Mouse (Mus musculus): Measurements from ENCODE around the gene Ccdc103. TPM values are rescaled to one million over a fixed set of nuclear protein-coding genes. Genes with fewer than 3 reads are reported as not detected.

The Ccdc103 gene
- total RNA-seq, 2 experiments from 2014 or later = not detected

GRCm38 (mm10) chr11:102888135-102888534, 7.1 kb downstream of the Ccdc103 start:
- DNase-seq = no peak
- intact Hi-C loops (cut with DNase I) = loop anchor here (10.0 kb wide), 1 partner anchor 517 kb away; no protein-coding TSS in a partner anchor

GRCm38 (mm10) chr11:102890096-102890495, 9.1 kb downstream of the Ccdc103 start:
- intact Hi-C loops (cut with DNase I) = no loop called here
- no peak for DNase-seq

GRCm38 (mm10) chr11:102893015-102893651, 12.1 kb downstream of the Ccdc103 start:
- intact Hi-C loops (cut with DNase I) = no loop called here
- peak; percentile 48 to 54 for DNase-seq

GRCm38 (mm10) chr11:102894716-102895115, 13.7 kb downstream of the Ccdc103 start:
- no peak for DNase-seq
- intact Hi-C loops (cut with DNase I) = no loop called here

GRCm38 (mm10) chr11:102895779-102896178, 14.8 kb downstream of the Ccdc103 start:
- intact Hi-C loops (cut with DNase I) = no loop called here
- DNase-seq = no peak

GRCm38 (mm10) chr11:102896641-102897040, 15.6 kb downstream of the Ccdc103 start:
- DNase-seq = no peak
- intact Hi-C loops (cut with DNase I) = no loop called here

- no peak for DNase-seq
- intact Hi-C loops (cut with DNase I) = loop anchor here (2.0 kb wide), 1 partner anchor 254 kb away; no protein-coding TSS in a partner anchor
These were observed 17.4 kb downstream of the Ccdc103 start for GRCm38 (mm10) chr11:102898408-102898807.

- intact Hi-C loops (cut with DNase I) = loop anchor here (1.0 to 10.0 kb wide), 3 partner anchors 93 to 424 kb away; no protein-coding TSS in a partner anchor
- DNase-seq = peak; percentile 80 to 85
These were observed 19.8 kb downstream of the Ccdc103 start, which contains the start of gene Gfap for GRCm38 (mm10) chr11:102900763-102901162. Gene Gfap, minus strand, starts transcription at chr11:102900912.

- intact Hi-C loops (cut with DNase I) = loop anchor here (1.0 to 10.0 kb wide), 3 partner anchors 92 to 424 kb away; no protein-coding TSS in a partner anchor
- DNase-seq = no peak
These were observed 20.2 kb downstream of the Ccdc103 start for GRCm38 (mm10) chr11:102901199-102901598.

- DNase-seq = no peak
- intact Hi-C loops (cut with DNase I) = loop anchor here (10.0 kb wide), 1 partner anchor 423 kb away; no protein-coding TSS in a partner anchor
These were observed 21.1 kb downstream of the Ccdc103 start for GRCm38 (mm10) chr11:102902107-102902506.

- intact Hi-C loops (cut with DNase I) = loop anchor here (10.0 kb wide), 1 partner anchor 421 kb away; no protein-coding TSS in a partner anchor
- no peak for DNase-seq
These were observed 22.6 kb downstream of the Ccdc103 start for GRCm38 (mm10) chr11:102903654-102904053.

- intact Hi-C loops (cut with DNase I) = no loop called here
- no peak for DNase-seq
These were observed 30.4 kb downstream of the Ccdc103 start for GRCm38 (mm10) chr11:102911376-102911775.

GRCm38 (mm10) chr11:102915380-102915779, 34.4 kb downstream of the Ccdc103 start:
- intact Hi-C loops (cut with DNase I) = no loop called here
- DNase-seq = no peak

GRCm38 (mm10) chr11:102918077-102918476, 37.1 kb downstream of the Ccdc103 start:
- intact Hi-C loops (cut with DNase I) = no loop called here
- no peak for DNase-seq

GRCm38 (mm10) chr11:102921491-102921890, 40.5 kb downstream of the Ccdc103 start:
- intact Hi-C loops (cut with DNase I) = no loop called here
- no peak for DNase-seq

GRCm38 (mm10) chr11:102924557-102925350, 43.8 kb downstream of the Ccdc103 start, which contains the start of gene Kif18b:
Gene Kif18b, minus strand, starts transcription at chr11:102925124.
- intact Hi-C loops (cut with DNase I) = no loop called here
- DNase-seq = peak; percentile 89 to 90

GRCm38 (mm10) chr11:102925351-102925717, 44.3 kb downstream of the Ccdc103 start:
- no peak for DNase-seq
- intact Hi-C loops (cut with DNase I) = no loop called here

GRCm38 (mm10) chr11:102930672-102931071, 49.7 kb downstream of the Ccdc103 start:
- intact Hi-C loops (cut with DNase I) = no loop called here
- DNase-seq = no peak
